Mouse (Mus musculus): ENCODE results near the gene 1700080O16Rik.

Gene 1700080O16Rik

DNA sequence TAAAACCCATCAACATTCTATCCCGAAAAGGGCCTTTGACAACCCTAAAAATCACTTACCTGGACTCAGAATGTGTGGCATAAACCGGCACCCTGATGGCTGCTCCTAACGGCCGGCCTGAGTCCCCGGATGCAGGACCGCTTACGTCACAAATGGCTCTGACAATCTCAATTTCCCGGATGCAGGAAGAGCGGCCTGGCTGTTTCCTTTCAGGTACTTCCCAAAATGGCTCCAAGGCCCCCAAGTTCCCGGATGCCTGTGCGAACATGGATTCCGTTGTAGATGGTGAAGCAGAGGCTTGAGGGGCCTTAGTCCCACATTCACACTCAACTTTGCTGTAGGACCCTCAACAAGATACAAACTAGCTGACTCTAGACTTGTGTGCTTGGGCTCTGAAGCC, at the start of gene 1700080O16Rik:
Gene 1700080O16Rik, minus strand, starts transcription at position 101 of the 400 bp plus-strand sequence.
- no peak for DNase-seq

DNA sequence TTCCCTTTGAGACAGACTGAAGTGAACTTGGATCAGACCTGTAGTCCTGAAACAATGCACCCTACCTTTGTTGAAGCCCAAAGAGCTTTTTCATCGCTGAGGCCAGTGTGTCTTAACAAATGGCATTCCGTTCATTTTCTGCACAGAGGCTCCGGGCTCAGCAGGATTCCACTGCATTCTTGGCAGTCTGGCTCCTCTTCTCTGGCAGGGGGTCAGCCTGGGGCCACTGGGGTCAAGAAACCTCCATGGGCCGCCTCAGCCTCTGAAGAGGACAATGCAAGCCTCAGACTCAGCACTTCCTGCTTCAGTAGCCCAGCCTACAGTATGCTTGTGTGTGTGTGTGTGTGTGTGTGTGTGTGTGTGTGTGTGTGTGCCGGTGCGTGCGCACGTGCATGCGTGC, 45.1 kb upstream of the 1700080O16Rik start:
- DNase-seq: peak; percentile 48

DNA sequence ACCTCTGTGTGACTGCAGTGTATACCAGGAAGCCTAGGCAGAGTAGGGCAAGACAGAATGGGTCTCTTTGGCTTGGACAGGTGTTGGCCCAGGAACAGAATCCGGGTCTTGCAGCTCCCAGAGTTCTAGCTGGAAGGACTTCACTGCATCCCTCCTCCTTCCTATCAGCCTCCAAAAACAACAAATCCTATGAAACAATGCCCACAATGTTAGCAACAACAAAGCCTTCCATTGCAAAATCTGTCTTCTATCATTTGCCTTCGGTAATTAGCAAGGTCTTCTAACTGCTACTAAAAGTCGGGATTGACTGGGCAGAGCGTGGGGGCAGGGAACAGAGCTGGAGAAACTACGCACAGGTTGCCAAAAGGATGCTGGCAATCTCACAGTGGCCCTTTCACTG, 27.5 kb upstream of the 1700080O16Rik start:
- DNase-seq: no peak

DNA sequence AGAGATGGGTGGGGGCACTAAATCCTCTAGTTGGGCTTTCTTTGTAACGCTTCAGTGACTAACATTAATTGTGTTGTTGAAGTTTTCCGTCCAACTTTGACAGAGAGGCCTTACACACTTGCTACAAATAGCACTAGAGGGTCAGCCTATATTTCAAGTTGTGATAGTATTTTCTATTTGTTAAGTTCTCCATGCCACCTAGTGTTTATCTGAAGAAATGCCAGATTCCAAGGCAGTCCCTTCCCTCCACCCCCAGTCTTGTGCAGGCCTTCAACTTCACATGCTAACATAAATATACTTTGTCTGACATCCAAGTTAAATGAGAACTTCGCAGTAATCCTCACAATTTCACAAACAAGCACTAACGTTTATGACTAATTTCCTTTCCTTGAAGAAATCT, 26.9 kb upstream of the 1700080O16Rik start:
- DNase-seq: no peak

DNA sequence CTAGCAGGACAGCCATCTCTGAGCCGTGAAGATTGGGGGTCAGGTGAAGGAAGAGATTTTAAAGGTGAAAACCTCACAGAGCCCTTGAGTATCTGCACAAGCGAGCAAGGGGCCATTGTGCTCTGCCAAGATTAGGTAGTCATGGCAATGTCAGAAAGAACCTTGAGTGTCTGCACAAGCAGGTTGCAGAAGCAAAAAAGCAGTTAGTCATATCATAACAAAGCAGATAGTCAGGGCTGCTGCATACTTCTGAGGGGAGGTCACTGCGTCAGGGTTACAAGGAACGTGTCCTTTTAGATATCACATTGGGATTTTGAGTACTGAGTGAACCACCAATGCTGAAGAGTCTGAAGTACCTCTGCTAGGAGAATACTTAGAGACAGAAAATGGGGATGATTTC, 3.8 kb upstream of the 1700080O16Rik start:
- DNase-seq: no peak

DNA sequence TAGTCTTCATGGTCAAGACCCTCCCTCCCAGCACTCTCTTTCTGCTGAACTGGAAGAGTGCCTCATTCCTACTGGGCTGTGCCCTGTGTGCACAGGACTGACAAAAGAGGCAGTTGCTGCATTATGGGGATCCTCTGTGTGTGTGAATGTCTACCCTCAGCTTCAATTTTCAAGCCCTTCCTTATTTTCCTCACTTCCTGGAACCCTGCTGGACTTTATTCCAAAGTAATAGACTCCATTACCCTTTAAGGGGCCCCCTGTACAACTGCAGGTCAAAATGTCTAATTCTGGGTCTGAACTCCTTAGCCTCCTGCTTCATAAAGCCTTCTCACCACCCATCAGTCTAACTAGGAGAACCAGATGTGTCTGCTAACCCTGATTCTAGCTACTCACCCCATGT, 2.0 kb upstream of the 1700080O16Rik start:
- no peak for DNase-seq

DNA sequence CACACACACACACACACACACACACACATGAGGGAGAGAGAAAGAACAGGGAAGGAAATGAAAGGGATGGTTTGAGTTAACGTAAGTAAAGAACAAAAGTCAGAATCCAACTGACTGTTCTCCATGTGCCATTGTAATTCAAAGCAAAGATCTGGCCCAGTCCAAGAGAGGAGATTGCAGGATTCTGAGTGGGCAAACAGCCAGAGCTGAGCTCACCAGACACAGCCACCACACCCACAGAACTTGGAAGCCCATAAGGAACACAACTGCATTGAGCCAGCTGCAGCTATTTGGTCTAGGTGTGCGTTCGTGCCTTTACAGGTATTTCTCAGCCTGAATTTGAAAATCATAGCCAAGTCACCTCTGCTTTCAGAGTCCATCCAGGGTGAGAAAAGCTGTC, 24.5 kb downstream of the 1700080O16Rik start:
- DNase-seq: peak; percentile 18

DNA sequence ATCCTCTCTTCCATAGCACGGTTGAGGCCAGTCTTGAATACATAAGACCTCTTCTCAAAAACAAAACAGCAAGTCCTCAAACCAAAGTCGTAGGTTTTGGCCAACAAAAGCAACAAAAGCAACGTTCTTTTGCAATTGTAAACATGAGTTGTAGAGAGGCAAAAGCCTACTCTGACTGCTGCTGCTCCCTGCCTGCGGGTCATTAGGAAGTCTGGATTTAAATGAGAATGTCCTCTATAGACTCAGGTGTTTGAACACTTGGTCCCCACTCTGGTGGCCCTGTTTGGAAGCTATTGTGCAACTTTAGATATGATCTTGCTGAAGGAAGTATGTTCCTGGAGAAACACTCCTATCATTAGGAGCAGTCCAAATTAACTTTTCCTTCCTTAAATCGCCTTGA, 34.5 kb downstream of the 1700080O16Rik start:
- no peak for DNase-seq

DNA sequence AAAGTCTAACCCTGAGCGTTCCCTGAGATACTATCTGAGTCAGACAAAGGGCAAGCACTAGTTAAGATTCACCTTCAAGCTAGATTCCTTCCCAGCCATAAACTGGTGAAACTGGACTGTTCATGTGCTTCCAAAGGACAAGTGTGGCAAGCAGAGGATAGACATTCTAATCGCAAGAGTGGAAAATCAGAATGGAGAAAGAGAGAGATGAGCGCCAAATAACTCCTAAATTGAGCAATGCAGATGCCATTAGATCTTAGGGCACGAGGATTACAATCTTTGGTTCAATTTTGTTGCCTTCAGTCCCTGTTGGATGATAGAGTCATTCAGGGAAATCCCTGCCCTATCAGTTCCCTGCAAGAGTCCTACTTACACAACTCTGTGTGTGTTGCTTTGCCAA, 53.5 kb downstream of the 1700080O16Rik start:
- no peak for DNase-seq

Measured in kidney, postnatal 10 days (tissue).